Mouse (Mus musculus): ENCODE data around the gene Hsd17b11. TPM values are rescaled to one million over a fixed set of nuclear protein-coding genes. Genes with fewer than 3 reads are reported as not detected.
"Not testable (repeated sequence)": the region's sequence is repeated elsewhere in the genome, so short reads cannot be mapped to it uniquely, and the experiment has no call there.

The Hsd17b11 gene
- total RNA-seq, 2 experiments from 2014 or later = 49.0 to 52.9 TPM

GRCm38 (mm10) chr5:104036686-104037085 is 15.0 kb upstream of the Hsd17b11 start:
- no peak for DNase-seq (ENCODE audit: low spot score in 2 of 2)

GRCm38 (mm10) chr5:104035824-104036223 is 14.1 kb upstream of the Hsd17b11 start:
- no peak for DNase-seq (ENCODE audit: low spot score in 2 of 2)

GRCm38 (mm10) chr5:104035066-104035465 is 13.3 kb upstream of the Hsd17b11 start:
- DNase-seq (ENCODE audit: low spot score in 2 of 2) = no peak

GRCm38 (mm10) chr5:104032434-104033097 is 10.8 kb upstream of the Hsd17b11 start:
- DNase-seq (ENCODE audit: low spot score in 2 of 2) = no peak

GRCm38 (mm10) chr5:104025245-104025854 is 3.6 kb upstream of the Hsd17b11 start:
- DNase-seq (ENCODE audit: low spot score in 2 of 2) = no peak

- no peak for DNase-seq (ENCODE audit: low spot score in 2 of 2)
These were observed 3.0 kb upstream of the Hsd17b11 start for GRCm38 (mm10) chr5:104024762-104025161.

- not testable (repeated sequence) for DNase-seq (ENCODE audit: low spot score in 2 of 2)
These were observed 2.5 kb upstream of the Hsd17b11 start for GRCm38 (mm10) chr5:104024193-104024592.

GRCm38 (mm10) chr5:104023289-104024020 is 1.7 kb upstream of the Hsd17b11 start:
- no peak for DNase-seq (ENCODE audit: low spot score in 2 of 2)

- no peak for DNase-seq (ENCODE audit: low spot score in 2 of 2)
These were observed 839 bp upstream of the Hsd17b11 start for GRCm38 (mm10) chr5:104022558-104022957.

- no peak for DNase-seq (ENCODE audit: low spot score in 2 of 2)
These were observed 10.3 kb downstream of the Hsd17b11 start for GRCm38 (mm10) chr5:104011419-104011818.

GRCm38 (mm10) chr5:104010261-104010660 is 11.5 kb downstream of the Hsd17b11 start:
- DNase-seq (ENCODE audit: low spot score in 2 of 2) = no peak

- DNase-seq (ENCODE audit: low spot score in 2 of 2) = no peak
These were observed 12.3 kb downstream of the Hsd17b11 start for GRCm38 (mm10) chr5:104009421-104009820.

GRCm38 (mm10) chr5:104007801-104008200 is 13.9 kb downstream of the Hsd17b11 start:
- no peak for DNase-seq (ENCODE audit: low spot score in 2 of 2)

- no peak for DNase-seq (ENCODE audit: low spot score in 2 of 2)
These were observed 14.9 kb downstream of the Hsd17b11 start for GRCm38 (mm10) chr5:104006811-104007210.

GRCm38 (mm10) chr5:104003955-104004354 is 17.8 kb downstream of the Hsd17b11 start:
- DNase-seq (ENCODE audit: low spot score in 2 of 2) = no peak

GRCm38 (mm10) chr5:104003256-104003931 is 18.3 kb downstream of the Hsd17b11 start:
- no peak for DNase-seq (ENCODE audit: low spot score in 2 of 2)

- DNase-seq (ENCODE audit: low spot score in 2 of 2) = no peak
These were observed 19.0 kb downstream of the Hsd17b11 start for GRCm38 (mm10) chr5:104002549-104003255.

GRCm38 (mm10) chr5:103999738-104000137 is 22.0 kb downstream of the Hsd17b11 start:
- DNase-seq (ENCODE audit: low spot score in 2 of 2) = peak; percentile 79 to 86

- DNase-seq (ENCODE audit: low spot score in 2 of 2) = no peak
These were observed 23.0 kb downstream of the Hsd17b11 start for GRCm38 (mm10) chr5:103998739-103999138.

GRCm38 (mm10) chr5:103995181-103995580 is 26.5 kb downstream of the Hsd17b11 start:
- peak; percentile 18 to 33 for DNase-seq (ENCODE audit: low spot score in 2 of 2)

- no peak for DNase-seq (ENCODE audit: low spot score in 2 of 2)
These were observed 27.1 kb downstream of the Hsd17b11 start for GRCm38 (mm10) chr5:103994669-103995068.
